10 mouse cellular contexts compared by ENCODE assay signal in the genomic region with DNA sequence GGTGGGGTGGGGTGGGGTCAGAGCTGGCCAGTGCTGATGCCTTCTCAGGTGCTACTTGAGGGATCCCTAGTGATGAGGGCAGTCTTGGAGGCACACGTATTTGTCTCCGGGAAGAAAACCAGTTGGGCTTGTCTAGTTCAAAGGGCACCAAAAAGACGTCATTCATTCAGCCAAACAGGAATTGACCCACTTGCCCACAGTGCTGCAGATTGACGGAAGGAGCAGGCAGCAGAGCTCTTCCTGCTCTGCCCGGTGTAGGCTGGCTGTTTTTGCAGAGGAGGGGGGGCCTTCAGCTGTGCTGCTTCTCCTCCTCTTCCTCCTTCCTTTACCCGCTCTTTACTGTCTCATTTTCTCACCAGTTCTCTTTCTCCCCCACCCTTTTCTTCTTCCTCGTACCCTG. TPM values are rescaled to one million over a fixed set of nuclear protein-coding genes. Genes with fewer than 3 reads are reported as not detected.
DNase-seq lines count a peak whose midpoint lies in the region; ATAC-seq lines count a peak whose summit lies in the region.
"Had no signal": no experiment of that assay in that cellular context is flagged by ENCODE, and none has a peak within 500 bp of the region (broad histone marks: within the 10 kb centered on the region; RNA-seq: fewer than 3 reads in every experiment).

No protein-coding gene starts in this region.

- no peak for ATAC-seq in megakaryocyte-erythroid progenitor cell, adult 5-6 weeks (replicated peaks; ENCODE audit: low FRiP score, low TSS enrichment, poor library complexity, severe bottlenecking)
- ATAC-seq in hindbrain, embryonic 14.5 days (ENCODE audit: low FRiP score), result no peak

- intact Hi-C loops in heart, postnatal 10 days (cut with DNase I), result no loop called here

- H3K9ac ChIP-seq in hindbrain, embryonic 14.5 days, result no peak overlapping the region
- H3K9ac ChIP-seq: hindbrain, embryonic 15.5 days; liver, embryonic 14.5 days had no signal

- peaks cover 92% of the 10 kb centered on the region for H3K36me3 ChIP-seq in heart, embryonic 10.5 days
- H3K36me3 ChIP-seq in hindbrain, embryonic 14.5 days (replicated peaks; ENCODE audit: control insufficient read depth, insufficient read depth), result peaks cover 64% of the 10 kb centered on the region

- 0 out of 2 replicates have a peak, but pooled peaks cover 4% of the 10 kb centered on the region for H3K4me1 ChIP-seq in heart, embryonic 10.5 days
- no peaks in the 10 kb centered on the region for H3K4me1 ChIP-seq in hindbrain, embryonic 14.5 days (replicated peaks; ENCODE audit: control insufficient read depth, insufficient read depth, low read length)
- H3K4me1 ChIP-seq: hindbrain, embryonic 15.5 days had no signal

- no peak overlapping the region for H3K4me2 ChIP-seq in hindbrain, embryonic 14.5 days (replicated peaks)
- H3K4me2 ChIP-seq: hindbrain, embryonic 15.5 days had no signal

- no peak overlapping the region for H3K27ac ChIP-seq in heart, embryonic 10.5 days
- H3K27ac ChIP-seq in hindbrain, embryonic 14.5 days, result no peak overlapping the region
- H3K27ac ChIP-seq: hindbrain, embryonic 15.5 days; liver, embryonic 14.5 days had no signal

- WGBS in heart, embryonic 10.5 days, result 66% methylated on average over 7 of the region's 7 CpGs
- 64% methylated on average over 7 of the region's 7 CpGs for WGBS in hindbrain, embryonic 14.5 days

- no peaks in the 10 kb centered on the region for H3K9me3 ChIP-seq in heart, embryonic 10.5 days
- H3K9me3 ChIP-seq in hindbrain, embryonic 14.5 days (ENCODE audit: control insufficient read depth, low read length), result no peaks in the 10 kb centered on the region
- H3K9me3 ChIP-seq: hindbrain, embryonic 15.5 days had no signal

- no peak overlapping the region for H3K4me3 ChIP-seq in heart, embryonic 10.5 days
- H3K4me3 ChIP-seq in hindbrain, embryonic 14.5 days (replicated peaks; ENCODE audit: low read length), result no peak overlapping the region
- H3K4me3 ChIP-seq: hindbrain, embryonic 15.5 days had no signal

- no peaks in the 10 kb centered on the region for H3K27me3 ChIP-seq in heart, embryonic 10.5 days (ENCODE audit: insufficient read depth, poor library complexity, severe bottlenecking)
- no peaks in the 10 kb centered on the region for H3K27me3 ChIP-seq in hindbrain, embryonic 14.5 days (ENCODE audit: control insufficient read depth, insufficient read depth, low read length)
- H3K27me3 ChIP-seq: hindbrain, embryonic 15.5 days had no signal

- DNase-seq in heart, embryonic 10.5 days (ENCODE audit: low spot score), result peak; percentile 59
- no peak for DNase-seq in heart, postnatal 10 days
- DNase-seq in CD4-positive, CD25-positive, alpha-beta regulatory T cell, adult 2 months (ENCODE audit: low read depth, low spot score), result peak; percentile 73
- peak; percentile 32 to 39 for DNase-seq in kidney, postnatal 36 days
- peak; percentile 24 to 38 for DNase-seq in natural killer cell, adult 2 months (ENCODE audit: low spot score in 2 of 2)
- DNase-seq in gastrocnemius, postnatal 25 days, result no peak
- no peak for DNase-seq in hindbrain, embryonic 14.5 days (ENCODE audit: low spot score)

RNA-seq across cellular contexts. Expression of a gene that starts 26.4 kb away (rescaled TPM):
- 59.8 and 82.1 TPM in 2 replicates for polyA plus RNA-seq in heart, embryonic 10.5 days (2016; fragmentation: Nextera tagmentation; extraction: Ambion mirVana)
- total RNA-seq in heart, postnatal 10 days (2021), result 10 to 100 TPM; 25.2 to 26.1 TPM
- total RNA-seq in megakaryocyte-erythroid progenitor cell, adult 5-6 weeks (2014; fragmentation: Nextera tagmentation), result 55.1 and 77.7 TPM in 2 replicates
- 37.7 and 41.5 TPM in 2 replicates for total RNA-seq in megakaryocyte-erythroid progenitor cell, adult 5-6 weeks (2017)
- total RNA-seq in gastrocnemius, postnatal 25 days (2021), result 10 to 100 TPM in 1 of 2 experiments, 1 to 10 TPM in 1; 8.1 to 10.9 TPM
- 134 and 141 TPM in 2 replicates for polyA plus RNA-seq in hindbrain, embryonic 14.5 days (2014; fragmentation: Nextera tagmentation; extraction: Ambion mirVana)

Comparison
In these comparisons a context has a peak if more than half of its experiments do, and no peak if none do; other contexts are left out.
1. DNase-seq: peak in heart, embryonic 10.5 days (single experiment), CD4-positive, CD25-positive, alpha-beta regulatory T cell, adult 2 months (single experiment), kidney, postnatal 36 days (2 of 2) and natural killer cell, adult 2 months (2 of 2); none in heart, postnatal 10 days (0 of 2), gastrocnemius, postnatal 25 days (single experiment) and hindbrain, embryonic 14.5 days (single experiment).